Comparison of ENCODE assay signal across 17 mouse cellular contexts in genomic region chr15:85949421-85950164, GRCm38 (mm10).
A peak's percentile ranks its signal among the peaks of the same experiment; 100 is the strongest.
DNase-seq lines count a peak whose midpoint lies in the region; ATAC-seq lines count a peak whose summit lies in the region.
"Had no signal": no experiment of that assay in that cellular context is flagged by ENCODE, and none has a peak within 500 bp of the region (broad histone marks: within the 10 kb centered on the region; RNA-seq: fewer than 3 reads in every experiment).

No protein-coding gene starts in this region.

- peaks cover 7% of the 10 kb centered on the region for H3K36me3 ChIP-seq in forebrain, embryonic 10.5 days (replicated peaks)
- H3K36me3 ChIP-seq in forebrain, embryonic 14.5 days (ENCODE audit: control insufficient read depth, insufficient read depth, low read length) = no peaks in the 10 kb centered on the region; the same call in 1 of the 2 replicates
- 0 out of 2 replicates have a peak, but pooled peaks cover 4% of the 10 kb centered on the region for H3K36me3 ChIP-seq in kidney, embryonic 15.5 days
- no peaks in the 10 kb centered on the region for H3K36me3 ChIP-seq in heart, embryonic 11.5 days (ENCODE audit: control insufficient read depth, insufficient read depth, low read length)
- H3K36me3 ChIP-seq in limb, embryonic 10.5 days = no peaks in the 10 kb centered on the region
- H3K36me3 ChIP-seq: limb, embryonic 13.5 days; midbrain, embryonic 13.5 days had no signal

- no peaks in the 10 kb centered on the region for H3K9me3 ChIP-seq in forebrain, embryonic 10.5 days
- H3K9me3 ChIP-seq in forebrain, embryonic 14.5 days (replicated peaks; ENCODE audit: control insufficient read depth, low read length) = no peaks in the 10 kb centered on the region
- no peaks in the 10 kb centered on the region for H3K9me3 ChIP-seq in kidney, embryonic 15.5 days (replicated peaks)
- H3K9me3 ChIP-seq in heart, embryonic 11.5 days (replicated peaks; ENCODE audit: control insufficient read depth, low read length) = no peaks in the 10 kb centered on the region
- H3K9me3 ChIP-seq in limb, embryonic 10.5 days (replicated peaks) = no peaks in the 10 kb centered on the region
- H3K9me3 ChIP-seq: G1E; limb, embryonic 13.5 days; midbrain, embryonic 13.5 days had no signal

- no peak overlapping the region for H3K9ac ChIP-seq in forebrain, embryonic 14.5 days (ENCODE audit: low read length)
- no peak overlapping the region for H3K9ac ChIP-seq in kidney, embryonic 15.5 days
- H3K9ac ChIP-seq in heart, embryonic 11.5 days (ENCODE audit: low read depth, low read length) = no peak overlapping the region
- H3K9ac ChIP-seq: limb, embryonic 13.5 days; midbrain, embryonic 13.5 days had no signal

- H3K27ac ChIP-seq in forebrain, embryonic 10.5 days = peak overlapping the region; percentile 63; the same call in 1 of the 2 replicates
- no peak overlapping the region for H3K27ac ChIP-seq in forebrain, embryonic 14.5 days (ENCODE audit: low read depth, low read length)
- peak overlapping the region; percentile 48; the same call in 1 of the 2 replicates for H3K27ac ChIP-seq in kidney, embryonic 15.5 days
- H3K27ac ChIP-seq in heart, embryonic 11.5 days (ENCODE audit: low read depth, low read length) = peak overlapping the region; percentile 22; the same call in 1 of the 2 replicates
- H3K27ac ChIP-seq in limb, embryonic 10.5 days = peak overlapping the region; percentile 64; the same call in 1 of the 2 replicates
- H3K27ac ChIP-seq: limb, embryonic 13.5 days; midbrain, embryonic 13.5 days had no signal

- no peak for ATAC-seq in forebrain, embryonic 14.5 days
- 0 out of 2 replicates have a peak, but pooled peaks have one; percentile 16 for ATAC-seq in kidney, embryonic 15.5 days (replicated peaks; ENCODE audit: low FRiP score)
- ATAC-seq in heart, embryonic 11.5 days (replicated peaks; ENCODE audit: insufficient number of reproducible peaks, low FRiP score, low TSS enrichment) = no peak
- ATAC-seq: inflammation-experienced regulatory T-cells, adult 6 months; midbrain, embryonic 13.5 days had no signal

- H3K4me2 ChIP-seq in forebrain, embryonic 14.5 days (ENCODE audit: low read length) = no peak overlapping the region
- no peak overlapping the region for H3K4me2 ChIP-seq in kidney, embryonic 15.5 days
- no peak overlapping the region for H3K4me2 ChIP-seq in heart, embryonic 11.5 days
- H3K4me2 ChIP-seq: limb, embryonic 13.5 days; midbrain, embryonic 13.5 days had no signal

- WGBS in forebrain, embryonic 10.5 days = 71% methylated on average over 16 of the region's 16 CpGs
- WGBS in forebrain, embryonic 14.5 days = 55% methylated on average over 16 of the region's 16 CpGs
- WGBS in kidney, embryonic 15.5 days = 62% methylated on average over 16 of the region's 16 CpGs
- 59% methylated on average over 16 of the region's 16 CpGs for WGBS in heart, embryonic 11.5 days (ENCODE audit: insufficient replicate concordance)
- 78% methylated on average over 16 of the region's 16 CpGs for WGBS in limb, embryonic 10.5 days

- H3K27me3 ChIP-seq in forebrain, embryonic 10.5 days (ENCODE audit: poor library complexity, severe bottlenecking) = no peaks in the 10 kb centered on the region
- H3K27me3 ChIP-seq in forebrain, embryonic 14.5 days (replicated peaks; ENCODE audit: control insufficient read depth, insufficient read depth, low read length) = no peaks in the 10 kb centered on the region
- no peaks in the 10 kb centered on the region for H3K27me3 ChIP-seq in kidney, embryonic 15.5 days
- H3K27me3 ChIP-seq in heart, embryonic 11.5 days (ENCODE audit: control insufficient read depth, insufficient read depth, low read length) = no peaks in the 10 kb centered on the region
- no peaks in the 10 kb centered on the region for H3K27me3 ChIP-seq in limb, embryonic 10.5 days (ENCODE audit: low read depth, poor library complexity, severe bottlenecking)
- H3K27me3 ChIP-seq: limb, embryonic 13.5 days; midbrain, embryonic 13.5 days had no signal

- H3K4me1 ChIP-seq in forebrain, embryonic 10.5 days = peaks cover 46% of the 10 kb centered on the region
- peaks cover 21% of the 10 kb centered on the region for H3K4me1 ChIP-seq in forebrain, embryonic 14.5 days (ENCODE audit: control insufficient read depth, insufficient read depth, low read length)
- H3K4me1 ChIP-seq in kidney, embryonic 15.5 days = peaks cover 28% of the 10 kb centered on the region
- peaks cover 15% of the 10 kb centered on the region for H3K4me1 ChIP-seq in heart, embryonic 11.5 days (ENCODE audit: control insufficient read depth, insufficient read depth, low read length)
- H3K4me1 ChIP-seq in limb, embryonic 10.5 days = peaks cover 15% of the 10 kb centered on the region

- DNase-seq in forebrain, embryonic 10.5 days (ENCODE audit: extremely low spot score, low spot score) = no peak
- DNase-seq in forebrain, embryonic 14.5 days (ENCODE audit: low spot score) = no peak
- DNase-seq in kidney, adult 8-10 months = no peak
- no peak for DNase-seq in limb, embryonic 10.5 days (ENCODE audit: low spot score)
- no peak for DNase-seq in cerebellum, postnatal 4 days (ENCODE audit: low spot score in 2 of 2)
- DNase-seq in MN1 (ENCODE audit: low spot score) = no peak
- DNase-seq: gastrocnemius, postnatal 36 days; layer of hippocampus, adult 9-11 months; lung, postnatal 14 days; right cerebral cortex, postnatal 14 days; thymus, postnatal 4 days had no signal

- H3K4me3 ChIP-seq in forebrain, embryonic 10.5 days = no peak overlapping the region
- H3K4me3 ChIP-seq in forebrain, embryonic 14.5 days (ENCODE audit: low read depth, low read length) = no peak overlapping the region
- no peak overlapping the region for H3K4me3 ChIP-seq in kidney, embryonic 15.5 days (replicated peaks)
- H3K4me3 ChIP-seq in heart, embryonic 11.5 days (ENCODE audit: low read depth, low read length) = no peak overlapping the region
- no peak overlapping the region for H3K4me3 ChIP-seq in limb, embryonic 10.5 days
- H3K4me3 ChIP-seq: limb, embryonic 13.5 days; midbrain, embryonic 13.5 days had no signal
